Mouse (Mus musculus): Measurements from ENCODE around the gene Raver1. TPM values are rescaled to one million over a fixed set of nuclear protein-coding genes. Genes with fewer than 3 reads are reported as not detected.
A peak's percentile ranks its signal among the peaks of the same experiment; 100 is the strongest.

Raver1 gene
- polyA plus RNA-seq, 1 experiment from 2014 or later, result 76.1 TPM

DNA sequence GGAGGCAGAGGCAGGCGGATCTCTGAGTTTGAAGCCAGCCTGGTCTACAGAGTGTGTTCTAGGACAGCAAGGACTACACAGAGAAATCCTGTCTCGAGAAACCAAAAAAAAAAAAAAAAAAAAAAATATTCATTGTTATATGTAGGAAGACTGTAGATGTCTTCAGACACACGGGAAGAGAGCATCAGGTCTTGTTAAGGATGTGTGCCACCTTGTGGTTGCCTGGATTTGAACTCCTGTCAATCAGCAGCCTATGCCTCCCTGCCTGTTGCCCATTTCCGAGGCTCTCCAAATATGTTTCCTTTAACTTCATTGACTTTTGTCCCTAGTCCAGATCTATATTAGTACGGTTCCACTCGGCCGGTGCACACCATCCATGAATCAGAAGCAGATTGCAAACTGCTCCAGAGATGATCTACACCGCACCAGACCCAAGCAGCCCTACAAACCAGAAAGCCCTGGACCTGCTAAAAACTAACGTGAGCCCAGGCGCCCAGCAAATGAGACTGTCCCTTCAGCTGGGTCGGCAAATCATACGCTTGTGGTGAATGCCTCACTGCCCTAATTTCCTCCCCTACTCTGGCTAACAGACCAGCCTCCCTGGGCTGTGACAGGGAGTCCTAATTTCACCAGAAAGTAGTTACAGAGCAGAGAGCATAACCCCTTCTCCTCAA, 40.4 kb upstream of the Raver1 start:
- no peak overlapping the region for H3K4me3 ChIP-seq (ENCODE audit: low read depth, low read length)

DNA sequence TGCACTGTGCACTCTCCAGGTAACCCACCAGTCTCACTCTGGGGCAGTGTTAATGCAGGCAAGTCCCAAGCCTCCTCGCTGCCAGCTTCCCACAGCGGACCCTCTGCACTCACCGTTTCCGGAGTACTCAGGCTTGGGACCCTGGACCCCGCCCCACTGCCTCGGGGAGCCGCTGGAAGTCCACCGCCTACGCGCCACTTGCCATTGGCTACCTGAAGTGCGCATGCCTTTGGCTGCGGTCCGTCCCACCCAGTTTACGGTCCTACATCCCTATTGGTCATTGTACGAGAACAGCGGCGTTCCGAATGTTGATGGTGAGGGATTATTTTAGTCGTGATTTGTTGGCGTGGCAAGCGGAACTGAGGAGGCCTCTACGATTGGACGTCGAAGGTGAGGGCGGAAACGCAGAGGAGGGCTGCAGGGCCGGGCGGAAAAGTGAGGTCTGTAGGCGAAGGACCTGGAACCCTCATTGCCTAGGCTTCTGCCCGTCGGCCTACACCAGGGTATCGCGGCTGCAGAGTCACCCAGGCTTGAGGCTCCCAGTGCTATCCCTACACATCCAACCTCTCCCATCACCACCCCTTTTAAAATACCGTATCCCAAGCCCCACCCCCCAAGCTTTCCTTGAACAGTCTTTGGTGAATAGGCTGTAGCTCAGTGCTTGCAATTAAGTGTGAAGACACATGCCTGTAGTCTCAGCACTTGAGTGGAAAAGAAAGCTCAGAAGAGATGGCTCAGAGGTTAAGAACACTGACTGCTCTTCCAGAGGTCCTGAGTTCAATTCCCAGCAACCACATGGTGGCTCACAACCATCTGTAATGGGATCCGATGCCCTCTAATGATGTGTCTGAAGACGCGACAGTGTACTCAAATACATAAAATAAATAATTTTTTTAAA, 39.5 kb upstream of the Raver1 start, which contains the start of gene Tyk2:
TSS of gene Tyk2 (minus strand) at position 185 of the 898 bp plus-strand sequence.
- no peak within 1 kb of the TSS for H3K27ac ChIP-seq (ENCODE audit: low read depth, low read length)
- WGBS, result 6% methylated on average over 37 of the region's 37 CpGs

More for the DNA sequence above, 40.4 kb upstream of the Raver1 start:
- Histone ChIP-seq H3K27me3 (ENCODE audit: control insufficient read depth, insufficient read depth, low read length) (no peaks in the 10 kb centered on the region), H3K9me3 (ENCODE audit: control insufficient read depth, low read length) (no peaks in the 10 kb centered on the region), H3K4me1 (ENCODE audit: control insufficient read depth, insufficient read depth, low read length) (0 out of 2 replicates have a peak, but pooled peaks cover 4% of the 10 kb centered on the region), H3K4me2 (no peak overlapping the region), H3K27ac (ENCODE audit: low read depth, low read length) (no peak overlapping the region), H3K9ac (ENCODE audit: low read length) (no peak overlapping the region), H3K36me3 (ENCODE audit: control insufficient read depth, insufficient read depth, low read length) (no peaks in the 10 kb centered on the region)
- WGBS, result 86% methylated on average over 12 of the region's 12 CpGs
- DNase-seq (ENCODE audit: low spot score, missing footprints) (no peak), ATAC-seq (ENCODE audit: low FRiP score) (no peak)

DNA sequence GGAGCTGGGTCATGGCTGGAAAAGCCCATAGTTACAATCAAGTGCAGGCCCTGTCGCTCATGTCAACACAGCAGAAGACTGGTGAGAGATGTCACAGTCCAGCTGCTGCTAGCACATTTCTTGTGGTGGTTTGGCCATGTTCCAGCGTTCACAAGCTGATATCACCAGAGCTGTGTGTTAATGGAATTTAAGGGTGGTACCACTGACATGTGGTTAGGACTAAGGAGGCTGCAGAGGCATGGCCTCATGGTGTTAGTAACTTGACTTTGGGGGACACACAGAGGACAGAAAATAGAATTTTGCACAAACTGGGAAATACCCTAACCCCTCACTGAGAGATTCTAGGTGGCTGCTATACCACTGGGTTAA, 34.4 kb upstream of the Raver1 start:
- H3K36me3 ChIP-seq (ENCODE audit: control insufficient read depth, insufficient read depth, low read length), result 0 out of 2 replicates have a peak, but pooled peaks cover 2% of the 10 kb centered on the region
- no peaks in the 10 kb centered on the region for H3K27me3 ChIP-seq (ENCODE audit: control insufficient read depth, insufficient read depth, low read length)
- 0 out of 2 replicates have a peak, but pooled peaks cover 4% of the 10 kb centered on the region for H3K4me1 ChIP-seq (ENCODE audit: control insufficient read depth, insufficient read depth, low read length)
- 88% methylated on average over 2 of the region's 2 CpGs for WGBS
- no peak overlapping the region for H3K27ac ChIP-seq (ENCODE audit: low read depth, low read length)
- H3K9ac ChIP-seq (ENCODE audit: low read length), result no peak overlapping the region
- ATAC-seq (ENCODE audit: low FRiP score), result no peak
- no peak overlapping the region for H3K4me2 ChIP-seq
- no peaks in the 10 kb centered on the region for H3K9me3 ChIP-seq (ENCODE audit: control insufficient read depth, low read length)
- DNase-seq (ENCODE audit: low spot score, missing footprints), result no peak
- H3K4me3 ChIP-seq (ENCODE audit: low read depth, low read length), result no peak overlapping the region

More for the DNA sequence above, 39.5 kb upstream of the Raver1 start, which contains the start of gene Tyk2:
- peak within 1 kb of the TSS; percentile 42 for H3K4me3 ChIP-seq (ENCODE audit: low read depth, low read length)
- no peaks in the 10 kb centered on the region for H3K36me3 ChIP-seq (ENCODE audit: control insufficient read depth, insufficient read depth, low read length)
- DNase-seq (ENCODE audit: low spot score, missing footprints) (peak; percentile 97), ATAC-seq (ENCODE audit: low FRiP score) (peak; percentile 99)
- no peaks in the 10 kb centered on the region for H3K27me3 ChIP-seq (ENCODE audit: control insufficient read depth, insufficient read depth, low read length)
- 0 out of 2 replicates have a peak, but pooled peaks cover 4% of the 10 kb centered on the region for H3K4me1 ChIP-seq (ENCODE audit: control insufficient read depth, insufficient read depth, low read length)
- H3K4me2 ChIP-seq, result peak within 1 kb of the TSS; percentile 49
- peak within 1 kb of the TSS; percentile 66 for H3K9ac ChIP-seq (ENCODE audit: low read length)
- H3K9me3 ChIP-seq (ENCODE audit: control insufficient read depth, low read length), result no peaks in the 10 kb centered on the region

DNA sequence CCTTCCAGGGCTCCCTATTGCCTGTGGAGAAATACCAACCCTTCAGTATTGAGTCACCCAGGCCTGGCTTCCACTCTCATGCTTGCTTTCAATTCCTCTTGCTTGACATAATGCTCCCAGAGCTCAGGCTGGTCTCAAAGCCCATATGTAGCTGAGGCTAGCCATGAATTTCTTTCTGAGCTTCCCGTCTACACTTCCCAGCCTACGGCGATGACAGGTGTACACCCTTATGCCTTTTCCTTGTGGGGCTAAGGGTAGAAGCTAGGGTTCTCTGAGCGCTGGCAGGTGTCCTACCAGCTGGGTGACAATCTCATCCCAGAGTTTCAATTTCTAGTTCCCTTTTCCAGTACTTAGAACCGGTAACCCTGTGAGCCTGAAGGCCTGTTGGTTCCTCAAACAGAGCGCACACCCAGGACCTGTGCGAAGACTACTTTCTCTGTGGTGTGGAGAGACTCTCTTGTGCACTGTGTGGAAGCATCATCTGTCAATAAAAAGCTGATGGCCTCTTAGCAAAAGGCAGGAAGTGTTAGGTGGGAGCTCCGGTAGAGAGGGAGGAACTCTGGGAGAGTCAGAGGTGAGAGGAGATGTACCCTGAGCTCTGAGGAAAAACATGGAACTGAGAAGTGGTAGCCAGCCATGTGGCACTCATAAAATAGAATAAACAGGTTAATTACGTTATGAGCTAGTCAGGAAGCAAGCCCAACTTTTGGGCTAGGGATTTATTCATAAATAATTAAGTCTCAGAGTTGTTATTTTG, 33.9 kb upstream of the Raver1 start:
- no peak overlapping the region for H3K4me2 ChIP-seq
- ATAC-seq (ENCODE audit: low FRiP score), result no peak
- H3K36me3 ChIP-seq (ENCODE audit: control insufficient read depth, insufficient read depth, low read length), result 0 out of 2 replicates have a peak, but pooled peaks cover 2% of the 10 kb centered on the region
- WGBS, result 90% methylated on average over 9 of the region's 9 CpGs
- H3K27me3 ChIP-seq (ENCODE audit: control insufficient read depth, insufficient read depth, low read length), result no peaks in the 10 kb centered on the region
- no peaks in the 10 kb centered on the region for H3K9me3 ChIP-seq (ENCODE audit: control insufficient read depth, low read length)
- no peak overlapping the region for H3K9ac ChIP-seq (ENCODE audit: low read length)
- no peak overlapping the region for H3K4me3 ChIP-seq (ENCODE audit: low read depth, low read length)
- no peak for DNase-seq (ENCODE audit: low spot score, missing footprints)
- 0 out of 2 replicates have a peak, but pooled peaks cover 4% of the 10 kb centered on the region for H3K4me1 ChIP-seq (ENCODE audit: control insufficient read depth, insufficient read depth, low read length)
- no peak overlapping the region for H3K27ac ChIP-seq (ENCODE audit: low read depth, low read length)

DNA sequence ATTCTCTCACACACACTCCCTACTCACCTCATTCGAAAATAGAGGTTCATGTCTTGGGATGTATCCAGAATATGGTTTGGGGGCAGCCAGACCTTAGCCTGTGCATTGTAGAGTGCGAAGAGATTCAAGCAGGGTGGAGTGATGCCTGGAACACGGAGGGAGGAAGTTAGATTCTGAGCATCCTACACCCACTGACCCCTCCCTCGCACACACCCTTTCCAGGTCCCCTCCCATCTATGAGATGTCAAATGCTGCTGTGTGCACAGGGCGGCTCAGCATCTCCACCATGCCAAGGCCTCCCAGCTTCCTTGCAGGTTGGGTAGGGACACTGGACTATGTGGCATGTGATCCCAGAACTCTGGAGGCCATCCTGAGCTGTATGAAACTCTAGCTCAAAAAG, 33.0 kb upstream of the Raver1 start:
- no peak for ATAC-seq (ENCODE audit: low FRiP score)
- H3K9ac ChIP-seq (ENCODE audit: low read length), result no peak overlapping the region
- H3K9me3 ChIP-seq (ENCODE audit: control insufficient read depth, low read length), result no peaks in the 10 kb centered on the region
- no peak overlapping the region for H3K27ac ChIP-seq (ENCODE audit: low read depth, low read length)
- WGBS, result 92% methylated on average over 5 of the region's 5 CpGs
- no peaks in the 10 kb centered on the region for H3K4me1 ChIP-seq (ENCODE audit: control insufficient read depth, insufficient read depth, low read length)
- no peak overlapping the region for H3K4me3 ChIP-seq (ENCODE audit: low read depth, low read length)
- no peaks in the 10 kb centered on the region for H3K27me3 ChIP-seq (ENCODE audit: control insufficient read depth, insufficient read depth, low read length)
- 0 out of 2 replicates have a peak, but pooled peaks cover 2% of the 10 kb centered on the region for H3K36me3 ChIP-seq (ENCODE audit: control insufficient read depth, insufficient read depth, low read length)
- DNase-seq (ENCODE audit: low spot score, missing footprints), result no peak
- no peak overlapping the region for H3K4me2 ChIP-seq

DNA sequence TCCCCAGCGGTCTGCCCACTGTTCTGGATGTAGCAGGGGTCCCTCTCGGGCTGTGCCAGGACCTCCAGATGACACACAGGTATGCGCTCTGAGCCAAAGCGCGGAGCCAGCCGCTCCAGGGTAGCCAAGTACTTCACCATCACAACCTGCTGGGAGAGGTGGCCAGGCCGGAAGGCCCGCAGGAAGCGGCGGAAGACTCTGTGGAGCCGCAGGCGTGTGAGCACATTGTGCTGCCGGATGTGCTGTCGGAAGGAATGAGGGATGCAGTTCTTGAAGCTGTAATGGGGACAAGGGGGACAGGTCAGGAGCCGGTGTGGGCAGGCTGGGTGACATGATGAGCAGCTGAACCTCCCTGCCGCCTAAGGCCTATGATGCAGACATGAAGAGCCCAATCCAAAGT, 29.7 kb upstream of the Raver1 start:
- Histone ChIP-seq H3K36me3 (ENCODE audit: control insufficient read depth, insufficient read depth, low read length) (0 out of 2 replicates have a peak, but pooled peaks cover 2% of the 10 kb centered on the region), H3K9me3 (ENCODE audit: control insufficient read depth, low read length) (no peaks in the 10 kb centered on the region), H3K27ac (ENCODE audit: low read depth, low read length) (no peak overlapping the region), H3K4me2 (no peak overlapping the region), H3K27me3 (ENCODE audit: control insufficient read depth, insufficient read depth, low read length) (no peaks in the 10 kb centered on the region), H3K4me1 (ENCODE audit: control insufficient read depth, insufficient read depth, low read length) (no peaks in the 10 kb centered on the region), H3K4me3 (ENCODE audit: low read depth, low read length) (no peak overlapping the region), H3K9ac (ENCODE audit: low read length) (no peak overlapping the region)
- WGBS, result 90% methylated on average over 16 of the region's 16 CpGs
- ATAC-seq (ENCODE audit: low FRiP score), result no peak
- no peak for DNase-seq (ENCODE audit: low spot score, missing footprints)

DNA sequence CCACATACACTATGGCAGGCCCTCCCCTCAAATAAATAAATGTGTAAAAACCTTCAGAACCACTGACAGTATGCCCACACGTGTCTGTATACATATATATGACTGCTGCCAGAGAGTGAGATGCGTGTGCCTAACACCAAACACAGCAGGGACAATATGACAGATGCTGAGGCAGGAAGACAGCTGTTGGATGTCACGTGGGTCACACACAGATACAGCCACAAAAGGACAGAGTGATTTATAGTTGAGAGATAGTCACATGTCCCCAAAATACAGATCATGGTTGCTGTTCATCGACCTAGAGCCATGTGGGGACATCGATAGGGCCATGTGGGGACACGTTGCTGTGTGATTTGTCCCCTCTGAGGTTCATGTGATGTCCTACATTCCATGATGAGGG, 25.3 kb upstream of the Raver1 start:
- WGBS, result 79% methylated on average over 6 of the region's 6 CpGs
- ATAC-seq (ENCODE audit: low FRiP score), result no peak
- no peaks in the 10 kb centered on the region for H3K4me1 ChIP-seq (ENCODE audit: control insufficient read depth, insufficient read depth, low read length)

DNA sequence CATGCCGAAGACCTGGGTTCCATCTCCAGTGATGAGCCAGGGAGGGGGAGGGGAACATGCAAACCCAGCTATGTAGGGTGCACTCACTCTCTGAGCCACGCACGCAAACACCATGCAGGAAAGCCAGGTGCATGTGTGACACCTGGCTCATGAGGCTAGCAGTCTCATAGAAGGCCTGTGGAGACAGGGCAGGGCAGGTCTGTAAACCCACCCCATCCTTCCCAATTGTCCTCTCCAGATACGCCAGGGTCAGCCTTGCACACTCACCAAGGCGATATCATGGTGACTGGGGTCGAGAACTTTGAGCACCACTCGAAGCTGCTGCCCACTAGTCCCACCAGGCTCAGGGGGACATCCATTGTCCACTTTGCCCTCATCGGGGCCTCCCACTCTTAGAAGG, 23.3 kb upstream of the Raver1 start:
- Histone ChIP-seq H3K4me3 (ENCODE audit: low read depth, low read length) (no peak overlapping the region), H3K4me1 (ENCODE audit: control insufficient read depth, insufficient read depth, low read length) (no peaks in the 10 kb centered on the region), H3K36me3 (ENCODE audit: control insufficient read depth, insufficient read depth, low read length) (no peaks in the 10 kb centered on the region), H3K27me3 (ENCODE audit: control insufficient read depth, insufficient read depth, low read length) (no peaks in the 10 kb centered on the region), H3K4me2 (no peak overlapping the region), H3K9me3 (ENCODE audit: control insufficient read depth, low read length) (no peaks in the 10 kb centered on the region), H3K27ac (ENCODE audit: low read depth, low read length) (no peak overlapping the region), H3K9ac (ENCODE audit: low read length) (no peak overlapping the region)
- WGBS, result 92% methylated on average over 8 of the region's 8 CpGs
- DNase-seq (ENCODE audit: low spot score, missing footprints), result no peak
- no peak for ATAC-seq (ENCODE audit: low FRiP score)

More for the DNA sequence above, 25.3 kb upstream of the Raver1 start:
- 0 out of 2 replicates have a peak, but pooled peaks cover 2% of the 10 kb centered on the region for H3K36me3 ChIP-seq (ENCODE audit: control insufficient read depth, insufficient read depth, low read length)
- H3K27me3 ChIP-seq (ENCODE audit: control insufficient read depth, insufficient read depth, low read length), result no peaks in the 10 kb centered on the region
- no peak overlapping the region for H3K27ac ChIP-seq (ENCODE audit: low read depth, low read length)
- no peak for DNase-seq (ENCODE audit: low spot score, missing footprints)
- H3K4me2 ChIP-seq, result no peak overlapping the region
- H3K9me3 ChIP-seq (ENCODE audit: control insufficient read depth, low read length), result no peaks in the 10 kb centered on the region
- no peak overlapping the region for H3K4me3 ChIP-seq (ENCODE audit: low read depth, low read length)
- H3K9ac ChIP-seq (ENCODE audit: low read length), result no peak overlapping the region

All from midbrain, embryonic 11.5 days (tissue).